In the genomic region with DNA sequence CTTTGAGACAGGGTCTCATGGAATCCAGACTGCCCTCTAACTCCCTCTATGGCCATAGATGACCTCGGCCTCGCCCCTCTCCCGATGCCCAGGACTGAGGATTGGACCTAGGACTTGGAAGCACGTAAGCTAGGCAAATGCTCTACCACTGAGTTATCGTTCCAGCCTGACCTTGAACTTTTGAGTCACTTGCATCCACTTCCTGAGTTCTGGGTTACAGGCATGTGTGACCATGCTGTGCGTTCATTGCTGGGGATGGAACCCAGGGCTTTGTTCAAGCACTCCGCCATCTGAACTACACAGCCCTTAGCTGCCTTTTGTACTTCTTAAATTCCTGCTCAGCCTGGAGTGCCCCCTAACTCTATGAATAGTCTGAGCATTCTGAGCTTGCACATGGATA, we compare ENCODE assay signal across 19 mouse cellular contexts. TPM values are rescaled to one million over a fixed set of nuclear protein-coding genes. Genes with fewer than 3 reads are reported as not detected.
"Had no signal": no experiment of that assay in that cellular context is flagged by ENCODE, and none has a peak within 500 bp of the region (broad histone marks: within the 10 kb centered on the region; RNA-seq: fewer than 3 reads in every experiment).

No protein-coding gene starts in this region.

- ATAC-seq: liver, postnatal 0 days; lung, postnatal 0 days had no signal

- H3K9ac ChIP-seq: limb, embryonic 12.5 days; limb, embryonic 15.5 days; liver, embryonic 14.5 days; liver, postnatal 0 days; lung, embryonic 14.5 days; neural tube, embryonic 12.5 days; neural tube, embryonic 15.5 days had no signal

- H3K27ac ChIP-seq: limb, embryonic 12.5 days; limb, embryonic 15.5 days; liver, embryonic 14.5 days; macrophage; neural tube, embryonic 12.5 days; neural tube, embryonic 15.5 days had no signal

- H3K4me1 ChIP-seq: limb, embryonic 12.5 days; neural tube, embryonic 12.5 days; neural tube, embryonic 15.5 days had no signal

- DNase-seq: kidney, adult 9 months; kidney, postnatal 14 days; left cerebral cortex, postnatal 4 days; liver, postnatal 0 days; lung, embryonic 14.5 days; retina, postnatal 1 day; right cerebral cortex, postnatal 25 days; thymus, adult 18-20 months; thymus, postnatal 36 days had no signal

- H3K4me3 ChIP-seq: limb, embryonic 12.5 days; limb, embryonic 15.5 days; neural tube, embryonic 12.5 days; neural tube, embryonic 15.5 days had no signal

- H3K4me2 ChIP-seq: limb, embryonic 12.5 days; limb, embryonic 15.5 days; liver, embryonic 11.5 days; lung, embryonic 14.5 days; neural tube, embryonic 12.5 days; neural tube, embryonic 15.5 days had no signal

- H3K36me3 ChIP-seq: limb, embryonic 12.5 days; limb, embryonic 15.5 days; neural tube, embryonic 12.5 days; neural tube, embryonic 15.5 days had no signal

- H3K9me3 ChIP-seq: limb, embryonic 12.5 days; limb, embryonic 15.5 days; neural tube, embryonic 12.5 days; neural tube, embryonic 15.5 days had no signal

RNA-seq across cellular contexts. Expression of gene Cwh43, which starts 29.4 kb away (rescaled TPM):
- total RNA-seq: megakaryocyte, adult 5-6 weeks had no signal
- polyA plus RNA-seq: limb, embryonic 12.5 days; liver, embryonic 11.5 days; liver, embryonic 14.5 days; liver, postnatal 0 days; lung, embryonic 14.5 days; lung, postnatal 0 days; macrophage; neural tube, embryonic 12.5 days; spleen, adult 2 months had no signal
